Mouse (Mus musculus): Measurements from ENCODE around the gene Ccdc87. TPM values are rescaled to one million over a fixed set of nuclear protein-coding genes. Genes with fewer than 3 reads are reported as not detected.
A peak's percentile ranks its signal among the peaks of the same experiment; 100 is the strongest.
"Not testable (repeated sequence)": the region's sequence is repeated elsewhere in the genome, so short reads cannot be mapped to it uniquely, and the experiment has no call there.

The Ccdc87 gene
- total RNA-seq, 2 experiments from 2014 or later, result 2.0 to 2.6 TPM

- intact Hi-C loops (cut with DNase I), result loop anchor here (5.0 kb wide), 1 partner anchor 55 kb away; the partner anchor contains the start of gene Rbm4b
- Histone ChIP-seq H3K27ac (peak overlapping the region; percentile 85), H3K4me3 (peak overlapping the region; percentile 60)
- DNase-seq (ENCODE audit: extremely low spot score in 1 of 2, low spot score in 2 of 2), result no peak
- no peak for TF ChIP-seq CTCF (IDR thresholded peaks at IDR 0.05)
Measured at GRCm38 (mm10) chr19:4811909-4812242, 27.3 kb upstream of the Ccdc87 start.

GRCm38 (mm10) chr19:4812334-4812949 lies 26.7 kb upstream of the Ccdc87 start:
- H3K27ac ChIP-seq, result peak overlapping the region; percentile 85
- intact Hi-C loops (cut with DNase I), result loop anchor here (5.0 kb wide), 1 partner anchor 55 kb away; the partner anchor contains the start of gene Rbm4b
- peak overlapping the region; percentile 60 for H3K4me3 ChIP-seq

DNA sequence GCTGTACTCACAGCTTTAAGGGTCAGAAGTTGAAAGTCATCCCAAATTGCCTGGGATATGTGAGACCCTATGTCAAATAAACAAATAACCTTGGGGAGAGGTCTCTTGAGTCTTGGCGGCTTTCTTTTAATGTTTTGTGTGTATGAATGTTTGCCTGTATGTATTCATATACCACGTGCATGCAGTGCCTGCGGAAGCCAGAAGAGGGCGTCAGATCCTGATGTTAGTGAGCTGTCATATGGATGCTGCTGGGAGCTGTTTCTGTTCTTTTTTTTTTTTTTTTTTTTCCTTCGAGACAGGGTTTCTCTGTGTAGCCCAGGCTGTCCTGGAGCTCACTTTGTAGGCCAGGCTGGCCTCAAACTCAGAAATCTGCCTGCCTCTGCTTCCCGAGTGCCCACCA lies 26.2 kb upstream of the Ccdc87 start:
- peak; percentile 15 for TF ChIP-seq CTCF (IDR thresholded peaks at IDR 0.05)
- intact Hi-C loops (cut with DNase I), result loop anchor here (5.0 kb wide), 1 partner anchor 56 kb away; the partner anchor contains the start of gene Rbm4b
- DNase-seq (ENCODE audit: extremely low spot score in 1 of 2, low spot score in 2 of 2), result no peak
- no peak overlapping the region for H3K27ac ChIP-seq
- no peak overlapping the region for H3K4me3 ChIP-seq

More at GRCm38 (mm10) chr19:4812334-4812949, 26.7 kb upstream of the Ccdc87 start:
- DNase-seq (ENCODE audit: extremely low spot score in 1 of 2, low spot score in 2 of 2), result not testable (repeated sequence)

DNA sequence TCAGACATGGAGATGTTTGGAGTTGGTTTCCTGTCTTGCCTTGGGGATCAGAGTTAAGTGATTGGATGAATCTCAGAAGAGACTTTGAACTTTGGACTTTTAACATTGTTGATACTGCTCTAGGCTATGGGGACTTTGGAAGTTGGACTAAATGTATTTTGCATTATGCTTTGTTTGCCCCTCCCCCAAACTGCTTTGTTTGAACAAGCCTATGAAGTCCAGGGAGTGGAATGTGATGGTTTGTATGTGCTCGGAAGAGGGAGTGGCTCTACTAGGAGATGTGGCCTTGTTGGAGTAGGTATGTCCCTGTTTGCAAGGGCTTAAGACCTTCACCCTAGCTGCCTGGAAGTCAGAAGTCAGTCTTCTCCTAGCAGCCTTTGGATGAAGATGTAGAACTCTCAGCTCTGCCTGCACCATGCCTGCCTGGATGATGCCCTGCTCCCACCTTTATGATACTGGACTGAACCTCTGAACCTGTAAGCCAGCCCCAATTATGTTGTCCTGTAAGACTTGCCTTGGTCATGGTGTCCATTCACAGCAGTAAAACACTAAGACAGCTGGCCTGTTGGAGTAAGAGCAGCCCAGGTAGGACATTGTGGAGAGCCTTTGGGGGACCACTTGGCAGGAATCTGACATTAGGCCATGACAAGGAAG lies 21.9 kb upstream of the Ccdc87 start:
- no peak overlapping the region for H3K27ac ChIP-seq
- intact Hi-C loops (cut with DNase I), result no loop called here
- DNase-seq (ENCODE audit: extremely low spot score in 1 of 2, low spot score in 2 of 2), result no peak
- H3K4me3 ChIP-seq, result no peak overlapping the region
- no peak for TF ChIP-seq CTCF (IDR thresholded peaks at IDR 0.05)

DNA sequence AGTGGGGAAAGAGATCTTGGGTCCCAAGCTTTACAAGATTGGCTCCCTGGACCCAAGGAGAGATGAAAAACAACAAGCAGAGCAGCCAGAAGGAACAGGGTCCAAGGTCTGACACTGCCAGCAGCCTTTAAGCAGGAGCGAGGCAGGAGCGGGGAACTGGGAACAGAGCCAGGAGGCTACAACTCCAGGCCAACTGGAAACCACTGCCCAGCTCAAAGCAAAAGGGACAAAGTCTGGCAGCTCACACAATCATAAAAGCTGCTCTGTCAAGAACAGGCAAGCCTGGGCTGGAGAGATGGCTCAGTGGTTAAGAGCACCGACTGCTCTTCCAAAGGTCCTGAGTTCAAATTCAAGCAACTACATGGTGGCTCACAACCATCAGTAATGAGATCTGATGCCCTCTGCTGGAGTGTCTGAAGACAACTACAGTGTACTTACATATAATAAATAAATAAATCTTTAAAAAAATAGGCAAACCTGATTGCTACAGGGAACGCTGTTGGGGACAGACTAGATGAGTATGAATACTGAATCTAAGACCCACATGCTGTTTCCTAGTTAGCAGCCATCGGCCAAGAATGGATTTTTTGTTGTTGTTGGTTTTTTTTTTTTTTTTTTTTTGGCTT lies 18.4 kb upstream of the Ccdc87 start:
- TF ChIP-seq CTCF (IDR thresholded peaks at IDR 0.05), result peak; percentile 28
- peak; percentile 47 to 69 for DNase-seq (ENCODE audit: extremely low spot score in 1 of 2, low spot score in 2 of 2)
- Histone ChIP-seq H3K4me3 (no peak overlapping the region), H3K27ac (no peak overlapping the region)
- intact Hi-C loops (cut with DNase I), result no loop called here

DNA sequence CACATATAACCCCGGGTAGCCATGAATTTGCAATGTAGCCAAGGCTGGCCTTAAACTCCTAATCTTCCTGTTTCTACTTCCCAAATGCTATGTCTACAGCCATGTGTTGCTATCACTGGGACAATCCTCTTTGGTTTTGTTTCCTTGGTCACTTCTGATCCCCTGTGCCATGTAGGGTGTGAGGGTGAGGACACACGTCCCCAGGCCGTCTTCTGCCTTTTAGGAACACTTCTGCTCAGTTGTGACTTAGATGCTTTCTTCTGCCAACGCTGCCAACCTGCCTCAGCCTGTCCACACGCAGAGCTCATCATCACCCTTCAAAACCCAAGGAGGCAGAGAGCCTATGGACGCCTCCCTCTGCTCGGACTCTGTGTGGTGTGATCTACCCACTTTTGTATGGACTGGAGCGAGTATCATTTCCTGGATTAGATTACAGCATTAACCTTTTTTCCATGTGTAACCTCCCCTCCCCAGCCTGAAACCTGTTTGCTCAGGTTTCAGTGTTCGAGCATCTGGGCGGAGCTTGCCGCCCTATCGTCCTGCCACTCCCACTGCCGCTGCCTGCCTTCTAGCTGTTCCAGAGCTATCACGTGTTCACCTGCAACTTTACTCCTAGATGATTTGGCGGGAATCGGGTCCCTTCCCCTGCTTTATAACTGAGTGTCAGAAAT lies 10.6 kb upstream of the Ccdc87 start:
- H3K27ac ChIP-seq, result no peak overlapping the region
- no peak overlapping the region for H3K4me3 ChIP-seq
- intact Hi-C loops (cut with DNase I), result no loop called here
- DNase-seq (ENCODE audit: extremely low spot score in 1 of 2, low spot score in 2 of 2), result no peak
- TF ChIP-seq CTCF (IDR thresholded peaks at IDR 0.05), result no peak

GRCm38 (mm10) chr19:4829156-4829555 lies 10.0 kb upstream of the Ccdc87 start:
- peak in 1 of 2 experiments; percentile 33 for DNase-seq (ENCODE audit: extremely low spot score in 1 of 2, low spot score in 2 of 2)
- Histone ChIP-seq H3K27ac (no peak overlapping the region), H3K4me3 (no peak overlapping the region)
- intact Hi-C loops (cut with DNase I), result no loop called here
- no peak for TF ChIP-seq CTCF (IDR thresholded peaks at IDR 0.05)

DNA sequence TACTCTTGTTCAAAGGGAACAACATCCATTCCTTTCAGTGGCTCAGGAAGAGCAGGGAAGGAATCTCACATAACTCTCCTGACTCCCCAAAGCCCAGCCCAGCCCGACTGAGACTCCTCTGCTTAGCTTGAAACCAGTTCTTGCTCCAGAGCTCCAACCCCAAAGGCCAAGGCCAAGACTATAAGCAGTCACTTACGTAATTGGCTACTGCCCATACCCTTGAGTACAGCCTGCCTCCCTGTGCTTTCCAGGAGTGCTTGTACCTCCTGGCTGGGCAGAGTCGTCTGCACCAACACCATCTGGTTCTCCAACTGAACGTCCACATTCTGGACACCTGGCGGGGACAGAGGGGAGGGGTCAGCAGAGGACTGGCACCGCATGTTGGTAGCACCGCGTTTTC lies 5.2 kb upstream of the Ccdc87 start:
- no peak for DNase-seq (ENCODE audit: extremely low spot score in 1 of 2, low spot score in 2 of 2)
- Histone ChIP-seq H3K4me3 (no peak overlapping the region), H3K27ac (no peak overlapping the region)
- no peak for TF ChIP-seq CTCF (IDR thresholded peaks at IDR 0.05)
- intact Hi-C loops (cut with DNase I), result no loop called here

- no peak overlapping the region for H3K27ac ChIP-seq
- no peak for TF ChIP-seq CTCF (IDR thresholded peaks at IDR 0.05)
- intact Hi-C loops (cut with DNase I), result loop anchor here (5.0 kb wide), 1 partner anchor 209 kb away; the partner anchor contains the start of gene Rce1
- DNase-seq (ENCODE audit: extremely low spot score in 1 of 2, low spot score in 2 of 2), result no peak
- H3K4me3 ChIP-seq, result no peak overlapping the region
Measured at GRCm38 (mm10) chr19:4836096-4836495, 3.1 kb upstream of the Ccdc87 start.

- intact Hi-C loops (cut with DNase I), result loop anchor here (5.0 kb wide), 1 partner anchor 210 kb away; the partner anchor contains the start of gene Rce1
- Histone ChIP-seq H3K4me3 (no peak overlapping the region), H3K27ac (no peak overlapping the region)
- TF ChIP-seq CTCF (IDR thresholded peaks at IDR 0.05), result no peak
- no peak for DNase-seq (ENCODE audit: extremely low spot score in 1 of 2, low spot score in 2 of 2)
Measured at GRCm38 (mm10) chr19:4837049-4837448, 2.1 kb upstream of the Ccdc87 start.

- intact Hi-C loops (cut with DNase I), result loop anchor here (1.0 to 5.0 kb wide), 2 partner anchors 44 to 211 kb away; partner anchors contain the start of gene Rce1
- DNase-seq (ENCODE audit: extremely low spot score in 1 of 2, low spot score in 2 of 2), result no peak
- Histone ChIP-seq H3K4me3 (peak overlapping the region; percentile 77), H3K27ac (peak overlapping the region; percentile 61; the same call in 1 of the 2 replicates)
- no peak for TF ChIP-seq CTCF (IDR thresholded peaks at IDR 0.05)
Measured at GRCm38 (mm10) chr19:4838526-4839140, 533 bp upstream of the Ccdc87 start.
